Mouse (Mus musculus) intestine, postnatal 0 days (tissue): ENCODE data around the gene B3galnt2. TPM values are rescaled to one million over a fixed set of nuclear protein-coding genes. Genes with fewer than 3 reads are reported as not detected.

ENCODE experiments used
- ATAC-seq: fragments of 200-750 bp; cut with Nextera tagmentation; 2 replicates; pipeline ENCODE4 v1.8.0; 2017; ENCODE audit warnings: mild to moderate bottlenecking, moderate TSS enrichment, moderate library complexity
- H3K27ac ChIP-seq: fragments of 300-500 bp; sonication (generic); 2 replicates; pipeline ENCODE4 v1.5.1; 2014; ENCODE audit warnings: mild to moderate bottlenecking, low read depth, low read length, moderate library complexity
- H3K27me3 ChIP-seq: fragments of 300-500 bp; sonication (generic); replicated peaks from 2 replicates; pipeline ENCODE4 v1.6.1; 2014; ENCODE audit warnings: low read length, mixed read lengths; ENCODE audit not compliant: control insufficient read depth, insufficient read depth
- H3K36me3 ChIP-seq: fragments of 300-500 bp; sonication (generic); 2 replicates; pipeline ENCODE4 v1.6.1; 2014; ENCODE audit warnings: mild to moderate bottlenecking, moderate library complexity; ENCODE audit not compliant: control insufficient read depth, insufficient read depth
- H3K4me1 ChIP-seq: fragments of 300-500 bp; sonication (generic); replicated peaks from 2 replicates; pipeline ENCODE4 v1.6.1; 2014; ENCODE audit warnings: antibody characterized with exemption, low read length, mixed read lengths; ENCODE audit not compliant: control insufficient read depth, insufficient read depth
- H3K4me2 ChIP-seq: fragments of 300-500 bp; sonication (generic); replicated peaks from 2 replicates; pipeline ENCODE4 v1.6.1; 2014; ENCODE audit warnings: low read depth, mild to moderate bottlenecking, moderate library complexity
- H3K4me3 ChIP-seq: fragments of 300-500 bp; sonication (generic); 2 replicates; pipeline ENCODE4 v1.5.1; 2014; ENCODE audit warnings: low read depth, low read length
- H3K9ac ChIP-seq: fragments of 300-500 bp; sonication (generic); 2 replicates; pipeline ENCODE4 v1.6.1; 2014; ENCODE audit warnings: mild to moderate bottlenecking, low read depth, low read length
- H3K9me3 ChIP-seq: fragments of 300-500 bp; sonication (generic); 2 replicates; pipeline ENCODE4 v1.6.1; 2016; ENCODE audit warnings: mixed run types; ENCODE audit not compliant: control insufficient read depth
- CTCF ChIP-seq: sonication (generic); IDR thresholded peaks from 2 replicates; pipeline ENCODE4 v1.5.1; 2016; ENCODE audit warnings: low read depth, mild to moderate bottlenecking, control low read depth, antibody characterized with exemption, moderate library complexity
- WGBS: fragments of 180-500 bp; shearing (Covaris S2); extraction: QIAGEN DNeasy Blood & Tissue Kit; methylation state at CpG from one replicate; pipeline ENCODE4 v1.1.7; 2014; 5-methylcytosine and 5-hydroxymethylcytosine counted together
- polyA plus RNA-seq: library from polyadenylated mRNA; unstranded; fragments of >200 nt; fragmentation: Nextera tagmentation; extraction: Ambion mirVana; gene quantifications from 2 replicates; pipeline ENCODE4 v1.2.1, GENCODE M21; 2015

Gene B3galnt2
- 9.9 and 10.5 TPM in 2 replicates for polyA plus RNA-seq

DNA sequence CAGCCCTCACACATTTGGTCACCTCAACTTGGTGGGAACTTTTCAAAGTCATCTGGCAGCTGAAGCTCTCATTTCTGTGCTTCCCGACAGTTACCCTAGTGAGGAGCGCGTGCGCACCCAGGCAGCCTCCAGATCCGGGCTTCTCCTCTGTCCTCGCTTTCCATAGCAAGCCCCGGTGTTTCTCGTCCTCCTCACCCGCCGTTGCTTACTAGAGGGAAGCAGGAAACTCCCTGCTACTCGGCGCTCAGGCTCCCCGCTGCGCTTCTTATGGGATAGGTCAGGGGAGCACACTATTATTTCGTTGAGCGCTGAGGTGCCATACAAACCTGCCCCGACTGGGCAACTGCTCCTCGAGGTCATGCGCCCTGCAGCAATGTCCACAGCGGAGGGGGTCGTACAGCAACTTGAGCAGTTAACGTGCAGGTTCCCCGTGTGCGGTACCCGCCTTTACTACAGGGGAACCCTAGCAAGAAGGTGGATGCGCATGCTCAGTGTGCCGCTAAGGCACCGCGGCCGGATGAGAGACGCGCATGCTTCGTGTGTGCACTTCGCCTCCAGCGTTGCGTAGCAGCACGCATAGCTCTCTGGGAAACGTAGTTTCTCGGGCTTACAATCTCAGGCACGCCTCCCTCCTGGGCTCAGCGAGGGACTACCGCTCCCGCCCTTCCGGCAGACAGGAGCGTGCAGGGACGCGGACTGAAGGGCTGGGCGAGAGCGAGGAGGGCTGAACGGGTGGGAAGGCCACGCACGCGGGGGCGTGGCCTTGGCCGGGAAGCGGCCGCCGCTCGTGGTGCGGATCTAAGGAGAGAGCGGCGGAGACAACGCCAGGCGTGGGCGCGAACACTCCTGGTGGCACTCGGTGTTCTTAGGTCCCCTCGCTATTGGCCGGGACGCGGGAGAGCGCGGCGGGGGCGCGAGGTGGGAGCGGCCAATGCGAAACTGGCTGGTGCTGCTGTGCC lies at the start of gene B3galnt2:
B3galnt2 (plus strand) TSS at position 596 of the 959 bp plus-strand sequence.
- Histone ChIP-seq H3K27ac (peak within 1 kb of the TSS; percentile 60), H3K4me3 (peak within 1 kb of the TSS; percentile 67), H3K9ac (peak within 1 kb of the TSS; percentile 58), H3K4me1 (no peaks in the 10 kb centered on the region), H3K4me2 (peak within 1 kb of the TSS; percentile 88), H3K36me3 (no peaks in the 10 kb centered on the region), H3K27me3 (no peaks in the 10 kb centered on the region), H3K9me3 (no peaks in the 10 kb centered on the region)
- no peak for TF ChIP-seq CTCF
- peak; percentile 99 for ATAC-seq
- under 1% methylated on average over 77 of the region's 78 CpGs for WGBS

DNA sequence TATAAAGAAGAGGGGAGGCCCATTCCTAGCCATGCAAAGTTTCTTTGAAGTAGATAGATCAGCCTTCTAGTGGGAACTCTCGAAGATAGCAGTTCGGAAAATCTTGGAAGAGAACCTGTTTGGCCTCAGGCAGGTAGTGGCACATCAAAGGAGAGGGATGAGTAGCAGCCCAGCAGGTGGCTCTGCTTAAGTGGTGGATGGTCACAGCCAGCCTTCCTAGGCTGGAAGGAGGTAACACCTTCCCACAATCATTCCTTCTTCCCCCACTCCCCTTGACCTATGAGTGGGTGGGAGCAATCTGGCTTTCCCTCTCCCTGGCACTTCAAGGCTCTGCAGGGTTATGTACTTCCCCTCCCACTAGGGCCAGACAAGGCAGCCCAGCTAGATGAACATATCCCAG lies 42.9 kb upstream of the B3galnt2 start:
- ATAC-seq: no peak
- WGBS: 21% methylated on average over 2 of the region's 2 CpGs
- no peaks in the 10 kb centered on the region for H3K27me3 ChIP-seq
- H3K9ac ChIP-seq: no peak overlapping the region
- no peak for TF ChIP-seq CTCF
- H3K4me1 ChIP-seq: no peaks in the 10 kb centered on the region
- H3K4me2 ChIP-seq: no peak overlapping the region
- H3K36me3 ChIP-seq: no peaks in the 10 kb centered on the region
- H3K27ac ChIP-seq: no peak overlapping the region
- no peaks in the 10 kb centered on the region for H3K9me3 ChIP-seq
- no peak overlapping the region for H3K4me3 ChIP-seq

DNA sequence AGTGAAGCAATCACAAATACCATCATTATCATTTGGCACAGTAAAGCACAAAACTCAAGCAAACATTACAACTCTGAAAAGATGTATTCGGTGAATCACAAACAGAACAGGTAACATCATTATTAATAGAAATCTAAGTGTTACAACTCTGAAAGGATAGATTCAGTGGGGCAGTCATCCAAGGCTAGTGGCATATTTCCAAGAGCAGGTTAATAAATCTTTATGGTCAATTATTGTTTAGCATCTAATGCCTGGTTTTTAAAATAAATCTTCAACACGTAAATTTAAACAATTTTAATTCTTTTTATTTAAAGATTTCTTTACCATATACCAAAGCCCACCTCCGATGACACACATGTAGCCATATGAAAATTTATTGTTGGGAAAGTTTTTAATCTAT lies 34.9 kb upstream of the B3galnt2 start:
- Histone ChIP-seq H3K9ac (no peak overlapping the region), H3K27me3 (no peaks in the 10 kb centered on the region), H3K4me2 (no peak overlapping the region), H3K27ac (no peak overlapping the region), H3K4me1 (no peaks in the 10 kb centered on the region), H3K9me3 (no peaks in the 10 kb centered on the region), H3K4me3 (no peak overlapping the region), H3K36me3 (no peaks in the 10 kb centered on the region)
- no peak for TF ChIP-seq CTCF
- no peak for ATAC-seq
- 91% methylated on average over 3 of the region's 3 CpGs for WGBS

DNA sequence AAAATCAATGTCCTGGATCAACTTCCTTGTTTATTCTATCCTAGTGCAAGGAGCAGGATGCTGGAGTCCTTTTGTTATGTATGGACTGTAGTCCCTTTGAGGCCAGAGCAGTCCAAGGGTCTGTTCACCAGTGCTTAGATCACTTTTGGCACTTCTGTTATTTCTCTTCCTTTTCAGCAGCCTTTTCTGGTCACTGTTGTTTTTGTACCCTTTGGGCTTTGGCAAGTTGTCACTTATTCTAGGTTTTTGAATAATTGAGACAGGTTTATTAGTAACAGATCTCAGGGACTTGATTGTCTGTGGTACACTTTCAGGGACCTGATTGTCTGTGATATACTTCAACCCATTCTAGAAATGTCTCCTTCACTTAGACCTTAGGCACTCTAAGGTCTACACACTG lies 31.7 kb upstream of the B3galnt2 start:
- no peak for TF ChIP-seq CTCF
- no peaks in the 10 kb centered on the region for H3K27me3 ChIP-seq
- no peak overlapping the region for H3K9ac ChIP-seq
- no peak overlapping the region for H3K4me2 ChIP-seq
- no peaks in the 10 kb centered on the region for H3K36me3 ChIP-seq
- H3K27ac ChIP-seq: no peak overlapping the region
- ATAC-seq: no peak
- no peaks in the 10 kb centered on the region for H3K4me1 ChIP-seq
- H3K4me3 ChIP-seq: no peak overlapping the region
- no peaks in the 10 kb centered on the region for H3K9me3 ChIP-seq

DNA sequence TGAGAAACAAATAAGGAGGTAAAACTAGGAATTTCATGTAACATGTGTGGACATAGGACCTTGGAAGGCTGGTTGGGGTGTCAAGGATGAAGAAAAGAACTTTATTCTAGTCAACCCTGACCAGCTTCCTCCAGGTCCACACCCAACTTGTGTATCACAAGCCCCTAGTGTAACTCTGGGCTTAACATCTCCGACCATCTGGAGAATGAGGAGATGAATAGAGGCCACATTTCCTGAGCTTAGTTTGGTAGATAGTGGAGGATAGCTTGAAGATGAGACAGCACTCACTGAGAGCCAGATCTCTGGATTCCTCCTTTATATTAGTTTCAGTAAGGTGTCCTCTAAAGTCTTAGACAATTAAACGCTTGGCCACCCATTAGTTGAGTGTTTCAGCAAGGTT lies 24.3 kb upstream of the B3galnt2 start:
- H3K4me1 ChIP-seq: no peaks in the 10 kb centered on the region
- H3K27ac ChIP-seq: no peak overlapping the region
- H3K9ac ChIP-seq: no peak overlapping the region
- H3K27me3 ChIP-seq: no peaks in the 10 kb centered on the region
- no peak overlapping the region for H3K4me3 ChIP-seq
- no peaks in the 10 kb centered on the region for H3K36me3 ChIP-seq
- WGBS: 85% methylated on average over 2 of the region's 2 CpGs
- H3K4me2 ChIP-seq: no peak overlapping the region
- no peak for TF ChIP-seq CTCF
- ATAC-seq: no peak
- no peaks in the 10 kb centered on the region for H3K9me3 ChIP-seq

DNA sequence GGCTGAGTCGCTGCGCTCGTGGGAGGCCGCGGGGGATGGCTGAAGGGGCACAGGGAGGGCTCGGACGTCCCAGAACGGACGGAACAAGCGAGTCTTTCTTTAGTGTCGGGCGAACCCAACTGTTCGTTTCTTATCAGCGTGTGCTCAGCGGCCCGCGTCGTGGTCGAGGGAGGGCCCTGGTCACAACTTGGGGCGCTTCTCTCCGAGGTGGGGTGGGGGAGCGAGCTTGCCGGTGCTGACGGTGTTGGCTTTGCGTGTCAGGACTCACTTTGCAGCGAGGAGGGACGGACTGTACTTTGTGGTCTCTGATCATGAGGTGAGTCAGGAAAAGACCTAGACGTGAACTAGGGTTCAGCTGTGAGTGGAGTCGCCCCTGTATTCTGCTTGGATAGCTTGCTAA lies 662 bp downstream of the B3galnt2 start:
- ATAC-seq: peak; percentile 23
- under 1% methylated on average over 29 of the region's 29 CpGs for WGBS
- Histone ChIP-seq H3K9me3 (no peaks in the 10 kb centered on the region), H3K9ac (peak overlapping the region; percentile 58), H3K27ac (peak overlapping the region; percentile 51), H3K4me1 (no peaks in the 10 kb centered on the region), H3K36me3 (no peaks in the 10 kb centered on the region; the same call in 1 of the 2 replicates), H3K27me3 (no peaks in the 10 kb centered on the region), H3K4me3 (peak overlapping the region; percentile 67), H3K4me2 (peak overlapping the region; percentile 88)
- no peak for TF ChIP-seq CTCF
